Mouse (Mus musculus) liver, embryonic 16.5 days (tissue): ENCODE measurements around the gene Spock2. TPM values are rescaled to one million over a fixed set of nuclear protein-coding genes. Genes with fewer than 3 reads are reported as not detected.

Experiments used
- ATAC-seq: fragments of 200-750 bp; cut with Nextera tagmentation; 2 replicates; pipeline ENCODE4 v1.8.0; 2017; ENCODE audit warnings: low read depth, mild to moderate bottlenecking, moderate number of reproducible peaks, moderate library complexity
- H3K27ac ChIP-seq: fragments of 300-500 bp; sonication (generic); 2 replicates; pipeline ENCODE4 v1.5.1; 2014; ENCODE audit warnings: mild to moderate bottlenecking, low read length
- H3K27me3 ChIP-seq: fragments of 300-500 bp; sonication (generic); 2 replicates; pipeline ENCODE4 v1.6.1; 2014; ENCODE audit warnings: low read depth, low read length, mixed read lengths; ENCODE audit not compliant: control insufficient read depth, insufficient read depth
- H3K36me3 ChIP-seq: fragments of 300-500 bp; sonication (generic); 2 replicates; pipeline ENCODE4 v1.6.1; 2014; ENCODE audit warnings: mild to moderate bottlenecking; ENCODE audit not compliant: control insufficient read depth, insufficient read depth
- H3K4me1 ChIP-seq: fragments of 300-500 bp; sonication (generic); 2 replicates; pipeline ENCODE4 v1.6.1; 2014; ENCODE audit warnings: low read depth, low read length, mixed read lengths; ENCODE audit not compliant: control insufficient read depth
- H3K4me2 ChIP-seq: fragments of 300-500 bp; sonication (generic); 2 replicates; pipeline ENCODE4 v1.6.1; 2014; ENCODE audit warnings: low read depth, low read length, mixed read lengths
- H3K4me3 ChIP-seq: fragments of 300-500 bp; sonication (generic); 2 replicates; pipeline ENCODE4 v1.5.1; 2014; ENCODE audit warnings: low read depth, mild to moderate bottlenecking, low read length
- H3K9ac ChIP-seq: fragments of 300-500 bp; sonication (generic); 2 replicates; pipeline ENCODE4 v1.6.1; 2014; ENCODE audit warnings: low read depth, low read length
- H3K9me3 ChIP-seq: fragments of 300-500 bp; sonication (generic); replicated peaks from 2 replicates; pipeline ENCODE4 v1.6.1; 2016; ENCODE audit warnings: low read length; ENCODE audit not compliant: control insufficient read depth
- WGBS: fragments of 180-500 bp; shearing (Covaris S2); extraction: QIAGEN DNeasy Blood & Tissue Kit; methylation state at CpG from one replicate; pipeline ENCODE4 v1.1.7; 2014; ENCODE audit not compliant: insufficient replicate concordance; 5-methylcytosine and 5-hydroxymethylcytosine counted together
- polyA plus RNA-seq: library from polyadenylated mRNA; unstranded; fragments of >200 nt; fragmentation: Nextera tagmentation; extraction: Ambion mirVana; gene quantifications from 2 replicates; pipeline ENCODE4 v1.2.1, GENCODE M21; 2015

The Spock2 gene
- polyA plus RNA-seq, 1 experiment from 2014 or later = 0.14 TPM

DNA sequence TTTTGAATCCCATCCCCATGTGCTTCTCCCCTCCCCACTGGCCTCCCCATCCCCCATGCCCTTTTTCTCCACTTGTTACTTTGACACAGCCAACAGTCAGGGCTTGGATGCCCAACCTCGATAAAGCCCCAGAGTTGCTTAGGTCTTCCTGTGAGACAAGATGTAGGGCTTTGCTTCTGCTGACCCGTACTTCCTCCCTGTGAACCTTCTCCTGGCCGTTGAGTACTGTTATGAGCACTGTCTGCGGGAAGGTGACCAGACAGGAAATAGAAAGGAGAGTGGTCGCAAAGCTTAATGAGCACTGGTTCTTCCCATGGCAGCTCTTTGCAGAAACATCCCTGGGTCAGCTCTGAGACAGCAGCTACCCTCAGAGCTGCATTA lies 25.4 kb upstream of the Spock2 start:
- no peaks in the 10 kb centered on the region for H3K9me3 ChIP-seq
- ATAC-seq = no peak
- H3K4me2 ChIP-seq = peak overlapping the region; percentile 6; the same call in 1 of the 2 replicates
- no peak overlapping the region for H3K4me3 ChIP-seq
- no peaks in the 10 kb centered on the region for H3K36me3 ChIP-seq
- 8% methylated on average over 5 of the region's 5 CpGs for WGBS
- H3K27ac ChIP-seq = peak overlapping the region; percentile 65
- H3K9ac ChIP-seq = peak overlapping the region; percentile 17; the same call in 1 of the 2 replicates
- H3K4me1 ChIP-seq = peaks cover 48% of the 10 kb centered on the region
- H3K27me3 ChIP-seq = no peaks in the 10 kb centered on the region

DNA sequence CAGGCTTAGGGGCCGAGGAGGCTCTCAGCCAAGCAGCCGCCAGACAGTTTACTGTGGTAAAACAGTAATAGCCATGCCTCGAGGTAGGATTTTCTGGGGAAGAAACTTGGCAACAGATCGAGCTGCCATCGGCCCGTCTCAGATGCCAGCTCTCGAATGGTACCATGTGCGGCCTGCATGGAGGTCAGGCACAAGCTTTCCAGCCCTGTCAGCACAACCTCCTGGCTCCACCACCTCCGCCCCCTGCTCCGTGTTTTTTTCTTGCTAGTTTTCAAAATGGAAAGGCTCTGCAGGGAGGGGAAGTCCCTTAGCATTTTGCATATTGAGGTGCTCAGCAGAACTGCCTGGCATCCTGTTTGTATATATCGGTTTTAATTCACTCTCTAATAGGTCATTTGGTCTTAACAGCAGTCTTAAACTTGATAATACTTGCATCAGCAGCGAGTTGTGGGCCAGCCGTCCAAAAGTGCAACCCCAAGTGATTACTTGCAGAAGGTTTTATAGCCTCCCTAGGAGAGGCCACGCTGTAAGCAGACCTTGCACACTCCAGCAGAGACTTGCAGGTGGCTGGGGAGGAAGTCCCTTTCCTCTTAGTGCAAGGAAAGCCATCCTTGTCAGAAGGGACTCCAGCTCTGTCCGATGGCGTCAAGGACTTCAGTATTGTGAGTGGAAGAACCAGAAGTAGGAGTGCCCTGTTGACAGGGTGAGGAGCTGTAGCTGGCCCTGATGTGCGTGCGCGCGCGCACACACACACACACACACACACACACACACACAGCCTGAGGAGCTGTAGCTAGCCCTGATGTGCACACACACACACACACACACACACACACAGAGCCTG lies 24.8 kb upstream of the Spock2 start:
- peak overlapping the region; percentile 17; the same call in 1 of the 2 replicates for H3K9ac ChIP-seq
- no peaks in the 10 kb centered on the region for H3K27me3 ChIP-seq
- no peaks in the 10 kb centered on the region for H3K9me3 ChIP-seq
- H3K36me3 ChIP-seq = no peaks in the 10 kb centered on the region
- no peak for ATAC-seq
- H3K4me1 ChIP-seq = peaks cover 47% of the 10 kb centered on the region
- no peak overlapping the region for H3K4me3 ChIP-seq
- H3K4me2 ChIP-seq = no peak overlapping the region; the same call in 1 of the 2 replicates
- peak overlapping the region; percentile 65 for H3K27ac ChIP-seq
- WGBS = 44% methylated on average over 21 of the region's 21 CpGs

DNA sequence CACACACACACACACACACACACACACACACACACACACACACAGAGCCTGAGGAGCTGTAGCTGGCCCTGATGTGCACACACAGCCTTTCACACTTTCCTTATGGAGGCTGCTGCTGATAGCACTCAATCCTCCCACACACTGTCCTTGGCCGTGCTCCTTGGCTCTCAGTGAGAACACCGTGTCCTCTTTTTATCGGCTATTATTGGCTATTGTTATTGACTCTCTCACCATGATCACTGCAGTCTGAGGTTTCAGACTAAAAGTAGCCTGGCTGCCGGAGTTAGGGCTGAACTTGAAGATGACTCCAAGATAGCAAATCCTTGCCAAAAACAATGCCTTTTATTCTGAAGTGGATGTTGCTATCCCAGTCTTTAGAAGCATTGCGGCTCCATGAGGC lies 24.1 kb upstream of the Spock2 start:
- no peak for ATAC-seq
- H3K9ac ChIP-seq = no peak overlapping the region
- H3K36me3 ChIP-seq = no peaks in the 10 kb centered on the region
- peaks cover 47% of the 10 kb centered on the region for H3K4me1 ChIP-seq
- H3K4me2 ChIP-seq = no peak overlapping the region
- no peak overlapping the region for H3K27ac ChIP-seq
- no peaks in the 10 kb centered on the region for H3K27me3 ChIP-seq
- no peaks in the 10 kb centered on the region for H3K9me3 ChIP-seq
- 64% methylated on average over 5 of the region's 5 CpGs for WGBS
- no peak overlapping the region for H3K4me3 ChIP-seq

DNA sequence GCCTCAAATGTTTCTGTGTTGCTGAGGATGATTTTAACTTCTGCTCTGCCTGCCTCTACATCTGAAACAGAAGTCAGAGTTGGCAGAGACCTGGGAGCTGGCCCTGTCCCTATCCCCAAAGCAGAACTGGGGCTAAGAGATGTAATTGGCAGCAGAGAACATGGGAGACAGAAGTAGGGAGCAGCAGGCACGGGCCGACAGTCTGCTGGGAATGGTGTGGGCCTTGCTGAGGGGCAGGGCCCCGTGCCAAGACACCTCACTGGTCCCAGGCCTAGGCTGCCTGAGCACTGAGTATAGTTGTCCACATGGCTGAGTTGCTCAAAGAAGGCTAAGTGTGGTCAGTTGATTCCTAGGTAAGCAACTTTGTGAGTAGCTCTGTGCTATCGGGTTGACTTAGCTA lies 22.0 kb upstream of the Spock2 start:
- Histone ChIP-seq H3K4me2 (no peak overlapping the region), H3K36me3 (no peaks in the 10 kb centered on the region), H3K27ac (no peak overlapping the region), H3K9ac (no peak overlapping the region), H3K4me3 (no peak overlapping the region), H3K27me3 (no peaks in the 10 kb centered on the region), H3K4me1 (peaks cover 26% of the 10 kb centered on the region), H3K9me3 (no peaks in the 10 kb centered on the region)
- WGBS = 69% methylated on average over 4 of the region's 4 CpGs
- no peak for ATAC-seq

DNA sequence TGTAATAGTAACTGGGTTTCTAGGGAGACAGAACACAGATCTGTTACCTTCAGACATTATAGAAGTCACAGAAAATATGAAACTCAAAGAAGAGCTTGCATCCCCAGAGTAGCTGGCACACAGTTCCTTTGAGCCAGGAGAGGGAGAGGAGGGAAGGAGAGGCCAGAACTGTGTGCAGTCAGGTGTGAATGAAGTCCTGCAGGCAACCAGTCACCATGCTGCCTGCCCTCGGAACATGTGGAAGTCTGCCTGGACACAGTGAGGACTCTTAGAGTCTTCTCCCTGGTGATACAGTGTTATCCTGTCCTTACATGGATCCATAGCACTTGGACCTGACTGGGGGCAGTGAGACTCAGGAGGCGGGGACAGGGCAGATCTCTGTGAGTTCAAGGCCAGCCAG lies 13.7 kb upstream of the Spock2 start:
- H3K4me3 ChIP-seq = no peak overlapping the region

DNA sequence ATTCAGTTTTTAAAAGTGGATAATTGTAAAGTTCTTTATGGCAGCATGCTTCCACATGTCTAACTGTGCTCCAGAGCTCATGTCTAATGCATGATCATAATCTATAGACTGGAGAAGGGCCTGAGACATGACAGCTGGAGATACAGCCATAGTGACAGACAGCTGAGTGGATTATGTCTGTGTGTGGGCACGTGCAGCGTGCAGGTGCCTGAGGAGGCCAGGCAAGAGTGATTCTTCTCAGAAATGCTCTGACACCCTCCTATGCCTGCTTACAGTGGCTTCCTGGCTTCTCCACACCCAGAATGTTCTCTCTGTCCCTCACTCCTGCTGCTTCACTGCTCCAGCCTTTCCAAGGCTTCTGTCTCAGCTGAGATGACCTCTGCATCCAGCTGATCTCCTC lies 12.3 kb upstream of the Spock2 start:
- ATAC-seq = no peak
- H3K4me3 ChIP-seq = no peak overlapping the region
- H3K4me2 ChIP-seq = no peak overlapping the region
- H3K27ac ChIP-seq = no peak overlapping the region
- no peaks in the 10 kb centered on the region for H3K4me1 ChIP-seq
- no peaks in the 10 kb centered on the region for H3K9me3 ChIP-seq
- H3K36me3 ChIP-seq = no peaks in the 10 kb centered on the region
- H3K27me3 ChIP-seq = no peaks in the 10 kb centered on the region
- no peak overlapping the region for H3K9ac ChIP-seq
- WGBS = 64% methylated on average over 2 of the region's 2 CpGs

More for the DNA sequence above, 13.7 kb upstream of the Spock2 start:
- Histone ChIP-seq H3K36me3 (no peaks in the 10 kb centered on the region), H3K27ac (no peak overlapping the region), H3K9ac (no peak overlapping the region), H3K9me3 (no peaks in the 10 kb centered on the region), H3K4me1 (no peaks in the 10 kb centered on the region), H3K4me2 (no peak overlapping the region), H3K27me3 (no peaks in the 10 kb centered on the region)
- WGBS = 66% methylated on average over 2 of the region's 2 CpGs
- ATAC-seq = no peak

DNA sequence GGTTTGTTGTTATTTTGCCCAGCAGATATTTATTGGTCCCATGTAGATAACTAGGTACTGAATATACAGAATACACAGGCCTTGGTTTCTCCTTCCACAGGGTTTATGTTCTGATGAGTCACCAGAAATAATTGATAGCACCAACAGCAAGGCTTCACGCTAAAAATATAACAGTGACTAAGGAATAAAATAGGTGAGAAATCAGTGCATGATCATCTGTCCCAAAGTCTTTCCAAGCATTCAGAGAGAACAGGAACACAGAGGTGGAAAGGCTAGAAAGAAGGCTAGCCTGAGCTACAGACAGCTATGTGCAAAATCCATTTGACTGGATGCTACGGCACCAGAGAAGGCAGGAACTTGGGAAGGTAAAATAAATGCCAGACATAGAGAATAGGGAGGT lies 10.5 kb upstream of the Spock2 start:
- no peaks in the 10 kb centered on the region for H3K36me3 ChIP-seq
- H3K9ac ChIP-seq = no peak overlapping the region
- no peaks in the 10 kb centered on the region for H3K27me3 ChIP-seq
- no peaks in the 10 kb centered on the region for H3K9me3 ChIP-seq
- H3K4me2 ChIP-seq = no peak overlapping the region
- WGBS = 73% methylated on average over 2 of the region's 2 CpGs
- ATAC-seq = no peak
- no peaks in the 10 kb centered on the region for H3K4me1 ChIP-seq
- no peak overlapping the region for H3K27ac ChIP-seq
- H3K4me3 ChIP-seq = no peak overlapping the region

DNA sequence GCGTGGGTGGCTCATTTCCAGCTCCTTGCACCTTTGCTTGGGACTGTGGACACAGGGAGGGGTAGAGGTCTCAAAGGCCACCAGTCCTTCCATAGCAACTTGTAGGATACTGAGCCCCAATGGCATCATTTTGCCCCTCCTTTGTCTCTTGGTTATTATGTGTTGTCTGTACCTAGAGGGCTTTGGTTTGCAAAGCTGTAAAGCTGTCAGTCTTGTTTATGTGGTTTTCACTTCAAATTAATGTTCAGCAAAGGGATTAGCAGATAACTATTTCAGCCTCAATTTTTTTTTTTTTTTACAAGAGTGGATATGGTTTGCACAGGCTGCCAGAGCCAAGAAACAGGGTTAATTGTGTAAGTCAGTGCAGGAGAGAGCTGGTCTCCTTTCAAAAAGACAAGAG lies 9.7 kb upstream of the Spock2 start:
- Histone ChIP-seq H3K27ac (no peak overlapping the region), H3K9me3 (no peaks in the 10 kb centered on the region), H3K9ac (no peak overlapping the region), H3K4me1 (no peaks in the 10 kb centered on the region), H3K27me3 (no peaks in the 10 kb centered on the region), H3K36me3 (no peaks in the 10 kb centered on the region), H3K4me2 (no peak overlapping the region), H3K4me3 (no peak overlapping the region)
- WGBS = 57% methylated on average over 1 of the region's 1 CpGs
- no peak for ATAC-seq

DNA sequence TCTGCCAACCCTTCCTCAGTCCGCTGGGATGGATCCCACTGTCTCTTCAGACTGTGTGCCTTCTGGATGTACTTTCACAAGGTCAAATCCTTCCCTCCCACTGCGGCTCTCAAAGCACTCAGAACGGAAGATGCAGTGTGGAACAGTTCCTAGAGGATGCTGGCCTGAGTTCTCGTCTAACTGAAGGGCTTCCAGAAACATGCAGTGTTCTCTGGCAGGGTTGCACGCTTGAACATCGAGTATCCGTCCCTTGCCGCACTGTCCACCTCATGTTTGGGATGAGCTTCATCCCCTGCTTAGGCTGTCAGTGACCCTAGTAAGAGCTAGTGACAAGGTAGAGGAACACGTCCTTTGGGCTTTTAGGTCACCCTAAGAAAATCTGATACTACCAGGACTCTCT lies 8.9 kb upstream of the Spock2 start:
- no peak for ATAC-seq
- no peaks in the 10 kb centered on the region for H3K27me3 ChIP-seq
- H3K4me3 ChIP-seq = no peak overlapping the region
- no peaks in the 10 kb centered on the region for H3K4me1 ChIP-seq
- H3K27ac ChIP-seq = no peak overlapping the region
- H3K36me3 ChIP-seq = no peaks in the 10 kb centered on the region
- no peak overlapping the region for H3K4me2 ChIP-seq
- no peaks in the 10 kb centered on the region for H3K9me3 ChIP-seq
- no peak overlapping the region for H3K9ac ChIP-seq
- 76% methylated on average over 9 of the region's 9 CpGs for WGBS
